Mouse (Mus musculus): ENCODE measurements around the gene Mx1.

DNA sequence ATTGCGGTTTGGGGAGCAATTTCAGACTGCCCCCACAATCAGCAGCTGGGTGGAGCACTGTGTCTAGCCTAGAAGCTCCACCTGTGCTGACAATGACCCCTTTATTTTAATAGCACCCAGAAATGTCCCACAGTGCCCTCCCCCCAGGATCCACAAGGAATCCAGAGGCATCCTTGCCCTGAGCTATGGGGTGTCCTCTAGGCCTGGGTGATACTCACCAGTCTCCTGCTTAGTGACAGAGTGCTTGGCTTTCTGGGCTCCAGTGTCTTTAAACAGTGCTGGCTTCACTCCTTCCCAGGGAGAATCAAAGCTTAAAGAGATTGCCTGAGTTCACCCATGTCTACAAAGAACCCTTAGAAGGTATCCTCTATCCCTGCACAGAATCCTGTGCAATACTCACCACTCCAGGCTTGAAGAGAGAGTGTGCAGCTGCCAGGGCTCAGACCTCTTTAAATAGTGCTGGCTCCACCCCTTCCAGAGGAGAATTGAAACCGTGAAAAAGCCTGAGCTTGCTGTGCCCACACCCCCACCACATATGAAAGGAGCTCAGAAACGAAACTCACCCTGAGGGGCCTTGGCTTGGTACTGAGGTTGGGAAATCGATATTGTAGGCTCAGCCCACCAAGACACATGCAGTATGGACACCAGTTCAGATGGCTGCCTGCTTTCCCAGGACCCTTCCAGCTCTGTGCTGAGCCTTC lies at the start of gene Mx1:
- no peak for TF ChIP-seq POLR2A (IDR thresholded peaks at IDR 0.05; ENCODE audit: insufficient read depth, low read depth, low read length)
- TF ChIP-seq CTCF (IDR thresholded peaks at IDR 0.05; ENCODE audit: insufficient read depth, low read depth, low read length), result no peak

All from olfactory bulb, adult 2 months (tissue).